Mouse (Mus musculus) embryonic fibroblast, embryonic 13.5 days (primary cell): ENCODE measurements around the gene Dscam.

Source experiments
- CTCF ChIP-seq: IDR thresholded peaks from 2 replicates; pipeline ENCODE4 v1.5.1; 2011; ENCODE audit warnings: mild to moderate bottlenecking, control low read depth, low read length, moderate library complexity, borderline replicate concordance; ENCODE audit not compliant: insufficient read depth
- POLR2A ChIP-seq: IDR thresholded peaks from 2 replicates; pipeline ENCODE4 v1.6.1; 2011; ENCODE audit warnings: low read depth, mild to moderate bottlenecking, control low read depth, low read length, moderate library complexity

DNA sequence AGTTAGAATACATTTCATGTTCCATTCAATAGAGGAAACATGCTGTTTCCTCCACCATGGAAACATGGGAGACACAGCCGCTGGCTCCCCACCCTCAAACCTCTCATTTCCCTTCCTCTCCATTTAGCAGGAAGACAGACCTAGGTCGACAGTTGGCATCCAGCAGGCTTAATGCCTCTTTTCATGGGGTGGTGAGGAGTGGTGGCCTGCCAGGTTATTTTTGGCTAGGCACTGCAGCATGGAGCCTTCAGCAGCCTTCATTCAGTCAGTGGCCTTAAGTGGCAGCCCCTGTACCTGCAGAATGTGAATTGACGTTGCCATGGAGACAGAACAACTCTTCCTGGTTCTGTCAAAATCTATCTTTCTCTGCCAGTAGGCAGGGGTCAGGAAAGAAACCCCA, 243.6 kb downstream of the Dscam start:
- no peak for TF ChIP-seq CTCF
- TF ChIP-seq POLR2A: no peak
